14 mouse cellular contexts compared by ENCODE assay signal in genomic region chr19:43610341-43610848, GRCm38 (mm10). TPM values are rescaled to one million over a fixed set of nuclear protein-coding genes. Genes with fewer than 3 reads are reported as not detected.
DNase-seq lines count a peak whose midpoint lies in the region; ATAC-seq and TF ChIP-seq lines count a peak whose summit lies in the region.
"Had no signal": no experiment of that assay in that cellular context is flagged by ENCODE, and none has a peak within 500 bp of the region (broad histone marks: within the 10 kb centered on the region; RNA-seq: fewer than 3 reads in every experiment).

No protein-coding gene starts in this region.

- no peak for TF ChIP-seq POLR2A in kidney, adult 2 months (IDR thresholded peaks at IDR 0.05; ENCODE audit: low read depth, low read length)

- under 1% methylated on average over 32 of the region's 32 CpGs for WGBS in heart, embryonic 13.5 days
- under 1% methylated on average over 31 of the region's 32 CpGs for WGBS in embryonic facial prominence, embryonic 12.5 days
- 1% methylated on average over 32 of the region's 32 CpGs for WGBS in liver, embryonic 12.5 days (ENCODE audit: insufficient replicate concordance)
- 5% methylated on average over 32 of the region's 32 CpGs for WGBS in kidney, adult 2 months

- no peak for TF ChIP-seq CTCF in kidney, adult 2 months (conservative IDR thresholded peaks at IDR 0.05; ENCODE audit: insufficient read depth, insufficient read length, low read depth, low read length)

- no peak overlapping the region for H3K27ac ChIP-seq in heart, embryonic 13.5 days (replicated peaks)
- no peak overlapping the region for H3K27ac ChIP-seq in embryonic facial prominence, embryonic 12.5 days
- no peak overlapping the region for H3K27ac ChIP-seq in liver, embryonic 12.5 days
- H3K27ac ChIP-seq in kidney, adult 2 months (ENCODE audit: insufficient read depth, low read depth, low read length): no peak overlapping the region
- H3K27ac ChIP-seq: limb, embryonic 15.5 days had no signal

- H3K9me3 ChIP-seq in heart, embryonic 13.5 days: no peaks in the 10 kb centered on the region
- H3K9me3 ChIP-seq in embryonic facial prominence, embryonic 12.5 days: no peaks in the 10 kb centered on the region
- H3K9me3 ChIP-seq in liver, embryonic 12.5 days (replicated peaks): no peaks in the 10 kb centered on the region
- H3K9me3 ChIP-seq: limb, embryonic 15.5 days had no signal

- intact Hi-C loops in heart, postnatal 10 days (cut with DNase I): no loop called here

- no peaks in the 10 kb centered on the region for H3K36me3 ChIP-seq in heart, embryonic 13.5 days
- no peaks in the 10 kb centered on the region for H3K36me3 ChIP-seq in embryonic facial prominence, embryonic 12.5 days
- no peaks in the 10 kb centered on the region for H3K36me3 ChIP-seq in liver, embryonic 12.5 days
- H3K36me3 ChIP-seq in kidney, adult 2 months (ENCODE audit: control insufficient read depth, insufficient read depth, low read length): no peaks in the 10 kb centered on the region
- H3K36me3 ChIP-seq: limb, embryonic 15.5 days had no signal

- 0 out of 2 replicates have a peak overlapping the region, but pooled peaks have one; percentile 9 for H3K4me3 ChIP-seq in heart, embryonic 13.5 days
- peak overlapping the region; percentile 9; the same call in 1 of the 2 replicates for H3K4me3 ChIP-seq in embryonic facial prominence, embryonic 12.5 days
- no peak overlapping the region for H3K4me3 ChIP-seq in liver, embryonic 12.5 days
- no peak overlapping the region for H3K4me3 ChIP-seq in kidney, adult 2 months (ENCODE audit: insufficient read depth, low read depth, low read length)
- H3K4me3 ChIP-seq: limb, embryonic 15.5 days had no signal

- no peak for ATAC-seq in heart, embryonic 13.5 days (ENCODE audit: extremely low read depth, insufficient number of reproducible peaks, low FRiP score, low TSS enrichment)
- no peak for ATAC-seq in embryonic facial prominence, embryonic 12.5 days (ENCODE audit: insufficient number of reproducible peaks, insufficient read depth, low FRiP score, low TSS enrichment)
- no peak for ATAC-seq in liver, embryonic 12.5 days

- H3K4me1 ChIP-seq in heart, embryonic 13.5 days: peaks cover 32% of the 10 kb centered on the region
- H3K4me1 ChIP-seq in embryonic facial prominence, embryonic 12.5 days: peaks cover 16% of the 10 kb centered on the region; the same call in 1 of the 2 replicates
- H3K4me1 ChIP-seq in liver, embryonic 12.5 days: peaks cover 38% of the 10 kb centered on the region
- H3K4me1 ChIP-seq in kidney, adult 2 months (ENCODE audit: control insufficient read depth, insufficient read depth, low read length): 0 out of 2 replicates have a peak, but pooled peaks cover 3% of the 10 kb centered on the region

- H3K9ac ChIP-seq in heart, embryonic 13.5 days: no peak overlapping the region
- no peak overlapping the region for H3K9ac ChIP-seq in embryonic facial prominence, embryonic 12.5 days
- no peak overlapping the region for H3K9ac ChIP-seq in liver, embryonic 12.5 days
- H3K9ac ChIP-seq: limb, embryonic 15.5 days had no signal

- H3K27me3 ChIP-seq in heart, embryonic 13.5 days (replicated peaks): peaks cover 99% of the 10 kb centered on the region
- H3K27me3 ChIP-seq in embryonic facial prominence, embryonic 12.5 days: peaks cover 85% of the 10 kb centered on the region
- peaks cover 98% of the 10 kb centered on the region for H3K27me3 ChIP-seq in liver, embryonic 12.5 days (replicated peaks)
- H3K27me3 ChIP-seq in kidney, adult 2 months (replicated peaks; ENCODE audit: control insufficient read depth, insufficient read depth, low read length): peaks cover 16% of the 10 kb centered on the region

- H3K4me2 ChIP-seq in heart, embryonic 13.5 days: no peak overlapping the region; the same call in 1 of the 2 replicates
- H3K4me2 ChIP-seq in embryonic facial prominence, embryonic 12.5 days (replicated peaks): peak overlapping the region; percentile 1; the same call in 1 of the 2 replicates
- H3K4me2 ChIP-seq in liver, embryonic 12.5 days: peak overlapping the region; percentile 6; the same call in 1 of the 2 replicates
- H3K4me2 ChIP-seq: limb, embryonic 15.5 days had no signal

- DNase-seq in heart, postnatal 10 days: no peak
- peak; percentile 46 for DNase-seq in ES-CJ7 (ENCODE audit: low read depth, low spot score)
- no peak for DNase-seq in left cerebral cortex, adult 9 months (ENCODE audit: low spot score in 2 of 2)
- DNase-seq in kidney, adult 18-20 months: no peak
- DNase-seq in kidney, adult 2 months: no peak
- DNase-seq: adrenal gland, postnatal 36 days; kidney, postnatal 10 days; thymus, postnatal 25 days had no signal

RNA-seq across cellular contexts. Expression of gene Nkx2-3, which starts 1.7 kb away (rescaled TPM):
- polyA plus RNA-seq in heart, embryonic 13.5 days (2015; fragmentation: Nextera tagmentation; extraction: Ambion mirVana): 0.06 TPM in 1 of 2 replicates, not detected in the other
- not detected for total RNA-seq in heart, postnatal 10 days (2021)
- polyA plus RNA-seq in embryonic facial prominence, embryonic 12.5 days (2016; fragmentation: Nextera tagmentation; extraction: Ambion mirVana): 3.6 and 3.9 TPM in 2 replicates
- polyA plus RNA-seq in liver, embryonic 12.5 days (2016; fragmentation: Nextera tagmentation; extraction: Ambion mirVana): 0.33 and 1.2 TPM in 2 replicates
- not detected in 2 replicates for polyA plus RNA-seq in kidney, adult 2 months (2012; rRNA removed)
- total RNA-seq: adrenal gland, postnatal 36 days; gastrocnemius, postnatal 4 days; MEL had no signal
- polyA plus RNA-seq: limb, embryonic 15.5 days had no signal

Comparison
In these comparisons a context has a peak if more than half of its experiments do, and no peak if none do; other contexts are left out.
1. H3K4me3 ChIP-seq: peak in heart, embryonic 13.5 days (single experiment) and embryonic facial prominence, embryonic 12.5 days (single experiment); none in liver, embryonic 12.5 days (single experiment) and kidney, adult 2 months (single experiment).